Mouse (Mus musculus): Measurements from ENCODE around the gene Lats2. TPM values are rescaled to one million over a fixed set of nuclear protein-coding genes. Genes with fewer than 3 reads are reported as not detected.

Gene Lats2
- total RNA-seq, 2 experiments from 2014 or later, result 38.1 to 54.2 TPM

GRCm38 (mm10) chr14:57646155-57646554 is 112.0 kb downstream of the Lats2 start:
- no peak for DNase-seq (ENCODE audit: low spot score in 2 of 2)

Small RNA genes lying within 50 kb of the gene (microRNA-seq; reads per million reads assigned to microRNA genes)
- 0 reads per million in 2 experiments for gene Mir3077 (ENCODE audit: borderline number of aligned reads in 2 of 2)

Other genes starting within 250 kb of the Lats2 start
- 1 to 10 TPM; 2.8 to 3.6 TPM for gene Il17d, start 233.6 kb downstream of the Lats2 start, total RNA-seq (2021)
- 10 to 100 TPM; 24.6 to 28.4 TPM for gene Eef1akmt1, start 186.8 kb downstream of the Lats2 start, total RNA-seq (2021)
- 10 to 100 TPM; 22.5 to 32.7 TPM for gene Xpo4, start 93.0 kb downstream of the Lats2 start, total RNA-seq (2021)
- 1 to 10 TPM; 3.3 to 3.4 TPM for gene Gm49361, start 12.3 kb downstream of the Lats2 start, total RNA-seq (2021)
- 10 to 100 TPM; 54.9 to 64.2 TPM for gene Sap18, start 39.8 kb upstream of the Lats2 start, total RNA-seq (2021)
- gene Ska3, start 67.8 kb upstream of the Lats2 start, total RNA-seq (2021), result under 1 TPM; 0.23 to 0.26 TPM
- 10 to 100 TPM; 95.9 to 97.7 TPM for gene Mrpl57, start 67.8 kb upstream of the Lats2 start, total RNA-seq (2021)
- gene Zdhhc20, start 131.9 kb upstream of the Lats2 start, total RNA-seq (2021), result 10 to 100 TPM; 25.6 to 40.2 TPM
- 10 to 100 TPM; 47.0 to 59.5 TPM for gene Micu2, start 240.9 kb upstream of the Lats2 start, total RNA-seq (2021)

Measured in adrenal gland, adult 18-20 months (tissue).